Mouse (Mus musculus) right cerebral cortex, postnatal 4 days (tissue): ENCODE measurements around the gene Tgm4.

ENCODE experiments used
- DNase-seq: peaks from one replicate; pipeline ENCODE4 v3.0.0-alpha.2; 2022

Tgm4 gene

GRCm38 (mm10) chr9:123109188-123109587, 74.7 kb downstream of the Tgm4 start:
- DNase-seq, result no peak

- no peak for DNase-seq
Observed at GRCm38 (mm10) chr9:123111751-123112221, 77.3 kb downstream of the Tgm4 start.

GRCm38 (mm10) chr9:123112805-123113521, 78.4 kb downstream of the Tgm4 start, which contains the start of the genes Zdhhc3 and Exosc7:
Gene Zdhhc3, minus strand, starts transcription at chr9:123113205.
Gene Exosc7, plus strand, starts transcription at chr9:123113215.
- peak; percentile 88 for DNase-seq

- DNase-seq, result no peak
Observed at GRCm38 (mm10) chr9:123113931-123114330, 79.4 kb downstream of the Tgm4 start.

- DNase-seq, result no peak
Observed at GRCm38 (mm10) chr9:123115566-123115965, 81.0 kb downstream of the Tgm4 start.
